Comparison of ENCODE assay signal across 17 mouse cellular contexts in the genomic region with DNA sequence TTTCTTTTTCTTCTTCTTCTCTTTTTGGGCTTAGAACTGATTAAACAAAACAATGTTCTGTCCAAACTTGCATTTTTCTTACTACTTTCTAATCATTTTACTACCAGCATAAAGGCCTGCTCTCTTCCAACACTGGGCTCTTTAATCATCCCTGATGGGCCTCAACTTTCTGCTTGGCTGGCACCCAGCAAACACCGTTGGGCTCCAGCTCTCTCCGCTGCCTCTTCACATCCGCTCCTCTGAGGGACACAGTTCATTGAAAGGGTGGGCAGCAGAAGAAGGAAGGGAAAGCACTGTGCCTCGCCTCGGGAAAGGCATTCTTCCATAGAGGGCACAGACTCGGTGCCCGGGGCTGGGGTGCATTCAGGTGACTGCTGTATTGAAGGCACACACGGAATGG. TPM values are rescaled to one million over a fixed set of nuclear protein-coding genes. Genes with fewer than 3 reads are reported as not detected.
DNase-seq lines count a peak whose midpoint lies in the region; ATAC-seq and TF ChIP-seq lines count a peak whose summit lies in the region.
"Had no signal": no experiment of that assay in that cellular context is flagged by ENCODE, and none has a peak within 500 bp of the region (broad histone marks: within the 10 kb centered on the region; RNA-seq: fewer than 3 reads in every experiment).

No protein-coding gene starts in this region.

- WGBS in intestine, embryonic 14.5 days = 55% methylated on average over 8 of the region's 8 CpGs
- 53% methylated on average over 8 of the region's 8 CpGs for WGBS in intestine, embryonic 15.5 days
- WGBS in lung, embryonic 14.5 days = 39% methylated on average over 8 of the region's 8 CpGs
- WGBS in embryonic facial prominence, embryonic 13.5 days = 61% methylated on average over 8 of the region's 8 CpGs
- WGBS in midbrain, embryonic 16.5 days = 61% methylated on average over 8 of the region's 8 CpGs

- no peak for ATAC-seq in cerebellum, adult (ENCODE audit: insufficient number of reproducible peaks, low FRiP score, low TSS enrichment)
- no peak for ATAC-seq in intestine, embryonic 14.5 days (replicated peaks; ENCODE audit: low FRiP score, low TSS enrichment, low read depth)
- no peak for ATAC-seq in intestine, embryonic 15.5 days
- ATAC-seq in lung, embryonic 14.5 days (ENCODE audit: insufficient read depth) = no peak
- ATAC-seq in embryonic facial prominence, embryonic 13.5 days (ENCODE audit: insufficient number of reproducible peaks, insufficient read depth, low FRiP score, low TSS enrichment, low read depth) = no peak
- ATAC-seq in midbrain, embryonic 16.5 days = no peak
- ATAC-seq: Patski had no signal

- no peaks in the 10 kb centered on the region for H3K36me3 ChIP-seq in intestine, embryonic 14.5 days (ENCODE audit: control insufficient read depth, insufficient read depth, low read length)
- no peaks in the 10 kb centered on the region; the same call in 1 of the 2 replicates for H3K36me3 ChIP-seq in intestine, embryonic 15.5 days
- peaks cover 4% of the 10 kb centered on the region; the same call in 1 of the 2 replicates for H3K36me3 ChIP-seq in lung, embryonic 14.5 days (ENCODE audit: insufficient read depth)
- H3K36me3 ChIP-seq in embryonic facial prominence, embryonic 13.5 days = peaks cover 16% of the 10 kb centered on the region
- H3K36me3 ChIP-seq in midbrain, embryonic 16.5 days (ENCODE audit: control insufficient read depth, insufficient read depth, low read length) = no peaks in the 10 kb centered on the region
- H3K36me3 ChIP-seq: hindbrain, embryonic 15.5 days; liver, embryonic 15.5 days had no signal

- H3K27me3 ChIP-seq in intestine, embryonic 14.5 days (replicated peaks; ENCODE audit: control insufficient read depth, insufficient read depth, low read length) = no peaks in the 10 kb centered on the region
- H3K27me3 ChIP-seq in intestine, embryonic 15.5 days (replicated peaks) = no peaks in the 10 kb centered on the region
- no peaks in the 10 kb centered on the region for H3K27me3 ChIP-seq in lung, embryonic 14.5 days (ENCODE audit: insufficient read depth, low read length)
- no peaks in the 10 kb centered on the region for H3K27me3 ChIP-seq in embryonic facial prominence, embryonic 13.5 days
- no peaks in the 10 kb centered on the region for H3K27me3 ChIP-seq in midbrain, embryonic 16.5 days (ENCODE audit: control insufficient read depth, insufficient read depth, low read depth, low read length)
- H3K27me3 ChIP-seq: hindbrain, embryonic 15.5 days; liver, embryonic 15.5 days had no signal

- H3K4me2 ChIP-seq in intestine, embryonic 14.5 days (ENCODE audit: low read length) = no peak overlapping the region
- no peak overlapping the region for H3K4me2 ChIP-seq in intestine, embryonic 15.5 days (replicated peaks)
- H3K4me2 ChIP-seq in lung, embryonic 14.5 days = no peak overlapping the region
- H3K4me2 ChIP-seq in embryonic facial prominence, embryonic 13.5 days = no peak overlapping the region; the same call in 1 of the 2 replicates
- H3K4me2 ChIP-seq in midbrain, embryonic 16.5 days (ENCODE audit: low read length) = no peak overlapping the region
- H3K4me2 ChIP-seq: hindbrain, embryonic 15.5 days; liver, embryonic 15.5 days had no signal

- H3K27ac ChIP-seq in intestine, embryonic 14.5 days (ENCODE audit: low read depth) = peak overlapping the region; percentile 5; the same call in 1 of the 2 replicates
- no peak overlapping the region for H3K27ac ChIP-seq in intestine, embryonic 15.5 days
- peak overlapping the region; percentile 7; the same call in 1 of the 2 replicates for H3K27ac ChIP-seq in lung, embryonic 14.5 days (ENCODE audit: low read depth)
- H3K27ac ChIP-seq in embryonic facial prominence, embryonic 13.5 days = peak overlapping the region; percentile 56; the same call in 1 of the 2 replicates
- H3K27ac ChIP-seq in midbrain, embryonic 16.5 days (ENCODE audit: low read length) = no peak overlapping the region
- H3K27ac ChIP-seq: hindbrain, embryonic 15.5 days; liver, embryonic 15.5 days had no signal

- H3K9me3 ChIP-seq in intestine, embryonic 14.5 days (ENCODE audit: control insufficient read depth, low read length) = peaks cover 14% of the 10 kb centered on the region
- H3K9me3 ChIP-seq in intestine, embryonic 15.5 days = no peaks in the 10 kb centered on the region
- peaks cover 6% of the 10 kb centered on the region; the same call in 1 of the 2 replicates for H3K9me3 ChIP-seq in lung, embryonic 14.5 days (ENCODE audit: low read depth, low read length)
- H3K9me3 ChIP-seq in embryonic facial prominence, embryonic 13.5 days = peaks cover 11% of the 10 kb centered on the region; the same call in 1 of the 2 replicates
- no peaks in the 10 kb centered on the region for H3K9me3 ChIP-seq in midbrain, embryonic 16.5 days (replicated peaks; ENCODE audit: control insufficient read depth, low read length, poor library complexity, severe bottlenecking)
- H3K9me3 ChIP-seq: hindbrain, embryonic 15.5 days; liver, embryonic 15.5 days had no signal

- H3K4me1 ChIP-seq in intestine, embryonic 14.5 days (replicated peaks; ENCODE audit: control insufficient read depth, insufficient read depth, low read length) = peaks cover 54% of the 10 kb centered on the region
- peaks cover 52% of the 10 kb centered on the region for H3K4me1 ChIP-seq in intestine, embryonic 15.5 days (replicated peaks)
- H3K4me1 ChIP-seq in lung, embryonic 14.5 days (ENCODE audit: insufficient read depth) = peaks cover 19% of the 10 kb centered on the region
- peaks cover 45% of the 10 kb centered on the region for H3K4me1 ChIP-seq in embryonic facial prominence, embryonic 13.5 days
- H3K4me1 ChIP-seq in midbrain, embryonic 16.5 days (ENCODE audit: control insufficient read depth, insufficient read depth, low read length) = peaks cover 2% of the 10 kb centered on the region; the same call in 1 of the 2 replicates
- H3K4me1 ChIP-seq: liver, embryonic 15.5 days had no signal

- TF ChIP-seq CTCF in lung, embryonic 14.5 days (IDR thresholded peaks at IDR 0.05; ENCODE audit: low read depth) = no peak

- no peak overlapping the region for H3K4me3 ChIP-seq in intestine, embryonic 14.5 days (ENCODE audit: low read depth, low read length)
- H3K4me3 ChIP-seq in intestine, embryonic 15.5 days (replicated peaks) = no peak overlapping the region
- H3K4me3 ChIP-seq in lung, embryonic 14.5 days (ENCODE audit: low read depth, low read length) = no peak overlapping the region
- no peak overlapping the region for H3K4me3 ChIP-seq in embryonic facial prominence, embryonic 13.5 days
- H3K4me3 ChIP-seq in midbrain, embryonic 16.5 days (ENCODE audit: low read depth, low read length) = no peak overlapping the region
- H3K4me3 ChIP-seq: hindbrain, embryonic 15.5 days; liver, embryonic 15.5 days had no signal

- peak; percentile 29 to 55 for DNase-seq in cerebellum, postnatal 10 days
- no peak for DNase-seq in intestine, embryonic 14.5 days (ENCODE audit: low spot score)
- peak; percentile 70 for DNase-seq in lung, embryonic 14.5 days
- no peak for DNase-seq in lung, postnatal 25 days (ENCODE audit: low spot score)
- DNase-seq: cerebellum, adult 9-11 months; embryo, embryonic 11 days; gastrocnemius, postnatal 14 days; layer of hippocampus, postnatal 36 days; midbrain, embryonic 14.5 days; thymus, postnatal 36 days had no signal

- no peak overlapping the region for H3K9ac ChIP-seq in intestine, embryonic 14.5 days (ENCODE audit: low read length)
- H3K9ac ChIP-seq in intestine, embryonic 15.5 days = no peak overlapping the region
- H3K9ac ChIP-seq in lung, embryonic 14.5 days = no peak overlapping the region
- no peak overlapping the region for H3K9ac ChIP-seq in embryonic facial prominence, embryonic 13.5 days
- H3K9ac ChIP-seq in midbrain, embryonic 16.5 days (ENCODE audit: low read depth, low read length) = no peak overlapping the region
- H3K9ac ChIP-seq: hindbrain, embryonic 15.5 days; liver, embryonic 15.5 days had no signal

RNA-seq across cellular contexts. Expression of gene Ror2, which starts 41.8 kb away (rescaled TPM):
- polyA plus RNA-seq in intestine, embryonic 14.5 days (2014; fragmentation: Nextera tagmentation; extraction: Ambion mirVana) = 15.5 and 18.5 TPM in 2 replicates
- polyA plus RNA-seq in intestine, embryonic 15.5 days (2015; fragmentation: Nextera tagmentation; extraction: Ambion mirVana) = 18.8 and 19.3 TPM in 2 replicates
- 16.2 and 18.2 TPM in 2 replicates for polyA plus RNA-seq in lung, embryonic 14.5 days (2014; fragmentation: Nextera tagmentation; extraction: Ambion mirVana)
- polyA plus RNA-seq in embryonic facial prominence, embryonic 13.5 days (2015; fragmentation: Nextera tagmentation; extraction: Ambion mirVana) = 25.8 and 27.4 TPM in 2 replicates
- 2.0 and 2.4 TPM in 2 replicates for polyA plus RNA-seq in midbrain, embryonic 16.5 days (2015; fragmentation: Nextera tagmentation; extraction: Ambion mirVana)
- polyA plus RNA-seq: Patski had no signal

Comparison
In these comparisons a context has a peak if more than half of its experiments do, and no peak if none do; other contexts are left out.
1. DNase-seq: peak in cerebellum, postnatal 10 days (2 of 2) and lung, embryonic 14.5 days (single experiment); none in intestine, embryonic 14.5 days (single experiment) and lung, postnatal 25 days (single experiment).
2. H3K27ac ChIP-seq: peak in intestine, embryonic 14.5 days (single experiment), lung, embryonic 14.5 days (single experiment) and embryonic facial prominence, embryonic 13.5 days (single experiment); none in intestine, embryonic 15.5 days (single experiment) and midbrain, embryonic 16.5 days (single experiment).